ENCODE assay signal across 9 mouse cellular contexts in the genomic region with DNA sequence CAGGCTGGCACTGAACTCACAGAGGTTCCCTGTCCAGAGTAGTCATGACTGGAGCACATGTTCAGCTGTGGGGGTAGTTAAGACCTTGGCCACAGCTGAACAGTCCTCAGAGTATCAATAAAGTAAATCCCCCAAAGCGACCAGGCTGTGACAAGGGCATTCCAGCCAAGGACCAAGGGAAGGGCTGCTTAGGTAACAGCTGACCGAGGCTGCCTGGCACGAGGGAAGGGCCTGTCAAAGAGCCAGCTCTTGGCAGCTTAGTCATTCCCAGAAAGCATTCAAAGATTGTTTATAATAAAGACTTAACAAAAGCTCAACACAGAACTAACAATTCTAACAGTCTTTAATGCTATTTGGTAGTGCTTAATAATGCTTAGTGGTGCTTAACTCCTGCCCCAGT. TPM values are rescaled to one million over a fixed set of nuclear protein-coding genes. Genes with fewer than 3 reads are reported as not detected.
DNase-seq lines count a peak whose midpoint lies in the region; ATAC-seq and TF ChIP-seq lines count a peak whose summit lies in the region.
"Had no signal": no experiment of that assay in that cellular context is flagged by ENCODE, and none has a peak within 500 bp of the region (broad histone marks: within the 10 kb centered on the region; RNA-seq: fewer than 3 reads in every experiment).

No protein-coding gene starts in this region.

- H3K4me1 ChIP-seq in hindbrain, embryonic 16.5 days (ENCODE audit: control insufficient read depth, insufficient read depth, low read depth, low read length) = no peaks in the 10 kb centered on the region
- H3K4me1 ChIP-seq in hindbrain, embryonic 12.5 days = no peaks in the 10 kb centered on the region
- H3K4me1 ChIP-seq in midbrain, embryonic 13.5 days (replicated peaks) = no peaks in the 10 kb centered on the region
- H3K4me1 ChIP-seq: liver, embryonic 12.5 days had no signal

- H3K36me3 ChIP-seq in hindbrain, embryonic 16.5 days (ENCODE audit: control insufficient read depth, insufficient read depth, low read length) = no peaks in the 10 kb centered on the region
- H3K36me3 ChIP-seq in hindbrain, embryonic 12.5 days = no peaks in the 10 kb centered on the region
- no peaks in the 10 kb centered on the region for H3K36me3 ChIP-seq in midbrain, embryonic 13.5 days
- H3K36me3 ChIP-seq: liver, embryonic 12.5 days had no signal

- no peak overlapping the region for H3K4me2 ChIP-seq in hindbrain, embryonic 16.5 days (ENCODE audit: low read length)
- H3K4me2 ChIP-seq in hindbrain, embryonic 12.5 days (replicated peaks) = no peak overlapping the region
- no peak overlapping the region for H3K4me2 ChIP-seq in midbrain, embryonic 13.5 days (replicated peaks)
- H3K4me2 ChIP-seq: liver, embryonic 12.5 days had no signal

- TF ChIP-seq POLR2A in brain, embryonic 14.5 days (IDR thresholded peaks at IDR 0.05; ENCODE audit: borderline replicate concordance, extremely low read depth, insufficient read depth, insufficient read length, poor library complexity, severe bottlenecking) = no peak

- no peak overlapping the region for H3K27ac ChIP-seq in hindbrain, embryonic 16.5 days (ENCODE audit: low read depth, low read length)
- no peak overlapping the region for H3K27ac ChIP-seq in hindbrain, embryonic 12.5 days
- H3K27ac ChIP-seq in midbrain, embryonic 13.5 days = no peak overlapping the region
- H3K27ac ChIP-seq: liver, embryonic 12.5 days had no signal

- H3K9ac ChIP-seq in hindbrain, embryonic 16.5 days (ENCODE audit: low read depth, low read length) = no peak overlapping the region
- no peak overlapping the region for H3K9ac ChIP-seq in hindbrain, embryonic 12.5 days
- no peak overlapping the region for H3K9ac ChIP-seq in midbrain, embryonic 13.5 days (replicated peaks)
- H3K9ac ChIP-seq: liver, embryonic 12.5 days had no signal

- ATAC-seq in hindbrain, embryonic 16.5 days = 0 out of 2 replicates have a peak, but pooled peaks have one; percentile 45
- no peak for ATAC-seq in hindbrain, embryonic 12.5 days (ENCODE audit: low FRiP score)
- peak; percentile 69 for ATAC-seq in Patski
- no peak for ATAC-seq in midbrain, embryonic 13.5 days
- ATAC-seq: liver, embryonic 12.5 days had no signal

- DNase-seq in Patski (ENCODE audit: low read depth, low spot score) = peak; percentile 63
- peak; percentile 43 for DNase-seq in brain, embryonic 14.5 days (ENCODE audit: low read depth)
- peak; percentile 77 for DNase-seq in lung, postnatal 36 days
- DNase-seq in retina, embryonic 14.5 days (ENCODE audit: low spot score) = no peak
- DNase-seq: retina, postnatal 1 day had no signal

- H3K9me3 ChIP-seq in hindbrain, embryonic 16.5 days (ENCODE audit: control insufficient read depth, low read length) = no peaks in the 10 kb centered on the region
- H3K9me3 ChIP-seq in hindbrain, embryonic 12.5 days (replicated peaks) = no peaks in the 10 kb centered on the region
- no peaks in the 10 kb centered on the region for H3K9me3 ChIP-seq in midbrain, embryonic 13.5 days
- H3K9me3 ChIP-seq: liver, embryonic 12.5 days had no signal

- 61% methylated on average over 3 of the region's 3 CpGs for WGBS in hindbrain, embryonic 16.5 days
- WGBS in hindbrain, embryonic 12.5 days = 82% methylated on average over 3 of the region's 3 CpGs
- WGBS in midbrain, embryonic 13.5 days = 82% methylated on average over 3 of the region's 3 CpGs

- H3K27me3 ChIP-seq in hindbrain, embryonic 16.5 days (replicated peaks; ENCODE audit: control insufficient read depth, insufficient read depth, low read length) = no peaks in the 10 kb centered on the region
- no peaks in the 10 kb centered on the region for H3K27me3 ChIP-seq in hindbrain, embryonic 12.5 days
- no peaks in the 10 kb centered on the region for H3K27me3 ChIP-seq in Patski
- no peaks in the 10 kb centered on the region for H3K27me3 ChIP-seq in midbrain, embryonic 13.5 days

- CTCF ChIA-PET in Patski (lab: Charles Lee) = interaction anchor here (1.0 to 9.9 kb wide), 3 partner anchors 70 to 95 kb away, joined by 3 to 169 read pairs (median 4); no protein-coding TSS in a partner anchor

- no peak overlapping the region for H3K4me3 ChIP-seq in hindbrain, embryonic 16.5 days (ENCODE audit: low read length)
- no peak overlapping the region for H3K4me3 ChIP-seq in hindbrain, embryonic 12.5 days
- no peak overlapping the region for H3K4me3 ChIP-seq in midbrain, embryonic 13.5 days (replicated peaks)
- H3K4me3 ChIP-seq: liver, embryonic 12.5 days had no signal

- POLR2A ChIA-PET in Patski (lab: Charles Lee) = interaction anchor here (0.6 to 0.7 kb wide), 2 partner anchors 17 to 72 kb away, joined by 3 to 4 read pairs; no protein-coding TSS in a partner anchor

- TF ChIP-seq CTCF in Patski (IDR thresholded peaks at IDR 0.05) = no peak
- TF ChIP-seq CTCF in brain, embryonic 14.5 days (IDR thresholded peaks at IDR 0.05; ENCODE audit: borderline replicate concordance, extremely low read depth, insufficient read depth, insufficient read length) = no peak

- in situ Hi-C loops in Patski (cut with MboI; ENCODE audit: low pct_unique_long_range_greater_than_20kb) = no loop called here

RNA-seq across cellular contexts. Expression of a gene that starts 22.7 kb away (rescaled TPM):
- 39.8 and 40.9 TPM in 2 replicates for polyA plus RNA-seq in hindbrain, embryonic 16.5 days (2015; fragmentation: Nextera tagmentation; extraction: Ambion mirVana)
- 36.0 and 37.3 TPM in 2 replicates for polyA plus RNA-seq in hindbrain, embryonic 12.5 days (2016; fragmentation: Nextera tagmentation; extraction: Ambion mirVana)
- polyA plus RNA-seq in Patski (2021) = 17.5 TPM
- 32.1 and 34.0 TPM in 2 replicates for polyA plus RNA-seq in brain, embryonic 14.5 days (2012; rRNA removed)
- 44.4 and 46.9 TPM in 2 replicates for polyA plus RNA-seq in midbrain, embryonic 13.5 days (2015; fragmentation: Nextera tagmentation; extraction: Ambion mirVana)

Comparison
In these comparisons a context has a peak if more than half of its experiments do, and no peak if none do; other contexts are left out.
1. ATAC-seq: peak in hindbrain, embryonic 16.5 days (single experiment) and Patski (single experiment); none in hindbrain, embryonic 12.5 days (single experiment) and midbrain, embryonic 13.5 days (single experiment).